In genomic region chr10:70160811-70161210, GRCm38 (mm10) we compare ENCODE assay signal across 12 mouse cellular contexts. TPM values are rescaled to one million over a fixed set of nuclear protein-coding genes. Genes with fewer than 3 reads are reported as not detected.
"Had no signal": no experiment of that assay in that cellular context is flagged by ENCODE, and none has a peak within 500 bp of the region (broad histone marks: within the 10 kb centered on the region; RNA-seq: fewer than 3 reads in every experiment).

No protein-coding gene starts in this region.

- DNase-seq: lung, embryonic 14.5 days; lung, postnatal 10 days; lung, postnatal 4 days; midbrain, embryonic 14.5 days; right cerebral cortex, postnatal 14 days; thymus, adult 2 months; thymus, postnatal 25 days; thymus, postnatal 4 days had no signal

RNA-seq across cellular contexts. Expression of gene Mrln, which starts 43.7 kb away (rescaled TPM):
- total RNA-seq: megakaryocyte, adult 5-6 weeks; megakaryocyte-erythroid progenitor cell, adult 5-6 weeks had no signal
- polyA plus RNA-seq: lung, embryonic 14.5 days; midbrain, embryonic 14.5 days; midbrain, embryonic 16.5 days; spleen, adult 2 months had no signal
